Mouse (Mus musculus) CH12.LX (cell line): ENCODE measurements around the gene Olfr623.

ENCODE experiments used
- CHD1 ChIP-seq: IDR thresholded peaks from 2 replicates; pipeline ENCODE4 v1.6.1; 2012; ENCODE audit warnings: low read depth, low read length, improper control_type of control experiment, inconsistent platforms
- CTCF ChIP-seq, 2 experiments: IDR thresholded peaks in 1 of 2; conservative IDR thresholded peaks in 1 of 2; 2 replicates each; pipeline ENCODE4 v1.5.1; 2011 to 2012; ENCODE audit warnings: low read depth in 2 of 2, low read length in 2 of 2, improper control_type of control experiment in 1 of 2, inconsistent platforms in 1 of 2, mild to moderate bottlenecking in 1 of 2, moderate library complexity in 1 of 2
- ELF1 ChIP-seq: IDR thresholded peaks from 2 replicates; pipeline ENCODE4 v1.6.1; 2014; ENCODE audit warnings: low read depth, mild to moderate bottlenecking, inconsistent platforms, low read length, improper control_type of control experiment
- EP300 ChIP-seq: IDR thresholded peaks from 2 replicates; pipeline ENCODE4 v1.6.1; 2011; ENCODE audit warnings: low read length, improper control_type of control experiment
- ETS1 ChIP-seq: conservative IDR thresholded peaks from 2 replicates; pipeline ENCODE4 v1.6.1; 2012; ENCODE audit warnings: low read depth, mild to moderate bottlenecking, inconsistent platforms, low read length, improper control_type of control experiment, moderate library complexity
- JUN ChIP-seq: IDR thresholded peaks from 2 replicates; pipeline ENCODE4 v1.6.1; 2011; ENCODE audit warnings: low read depth, mild to moderate bottlenecking, low read length, improper control_type of control experiment, moderate library complexity; ENCODE audit not compliant: insufficient read depth
- POLR2A ChIP-seq: IDR thresholded peaks from 2 replicates; pipeline ENCODE4 v1.6.1; 2011; ENCODE audit warnings: low read depth, mild to moderate bottlenecking, improper control_type of control experiment, low read length
- RCOR1 ChIP-seq: conservative IDR thresholded peaks from 2 replicates; pipeline ENCODE4 v1.6.1; 2012; ENCODE audit warnings: low read depth, mild to moderate bottlenecking, inconsistent platforms, low read length, improper control_type of control experiment
- SIN3A ChIP-seq: IDR thresholded peaks from 2 replicates; pipeline ENCODE4 v1.6.1; 2012; ENCODE audit warnings: low read length, improper control_type of control experiment, inconsistent platforms
- TCF12 ChIP-seq: IDR thresholded peaks from 2 replicates; pipeline ENCODE4 v1.6.1; 2014; ENCODE audit warnings: low read depth, mild to moderate bottlenecking, inconsistent platforms, low read length, improper control_type of control experiment
- USF2 ChIP-seq: conservative IDR thresholded peaks from 2 replicates; pipeline ENCODE4 v1.6.1; 2011; ENCODE audit warnings: low read depth, low read length, improper control_type of control experiment
- ZC3H11A ChIP-seq: IDR thresholded peaks from 2 replicates; pipeline ENCODE4 v1.6.1; 2012; ENCODE audit warnings: low read depth, mild to moderate bottlenecking, inconsistent platforms, low read length, improper control_type of control experiment
- ZKSCAN1 ChIP-seq: IDR thresholded peaks from 2 replicates; pipeline ENCODE4 v1.6.1; 2012; ENCODE audit warnings: low read depth, inconsistent platforms, low read length, improper control_type of control experiment, borderline replicate concordance
- ZNF384 ChIP-seq: IDR thresholded peaks from 2 replicates; pipeline ENCODE4 v1.6.1; 2012; ENCODE audit warnings: low read depth, low read length, improper control_type of control experiment, inconsistent platforms

- no peak for TF ChIP-seq CTCF (conservative IDR thresholded peaks at IDR 0.05 in 1 of 2, IDR thresholded peaks at IDR 0.05 in 1 of 2; ENCODE audit: low read depth in 2 of 2, low read length in 2 of 2)
- TF ChIP-seq ELF1 = no peak
- TF ChIP-seq ZNF384 = no peak
- TF ChIP-seq ZC3H11A = no peak
- no peak for TF ChIP-seq RCOR1
- TF ChIP-seq EP300 = no peak
- TF ChIP-seq CHD1 = no peak
- no peak for TF ChIP-seq POLR2A
- TF ChIP-seq ETS1 = no peak
- no peak for TF ChIP-seq JUN
- TF ChIP-seq SIN3A = no peak
- TF ChIP-seq ZKSCAN1 = no peak
- no peak for TF ChIP-seq TCF12
- TF ChIP-seq USF2 = no peak
These were observed 36.0 kb upstream of the Olfr623 start for GRCm38 (mm10) chr7:103699469-103699868.
